Mouse (Mus musculus) thymus, postnatal 25 days (tissue): ENCODE data around the gene Tbl1xr1.

Source experiments
- DNase-seq: peaks from one replicate; pipeline ENCODE4 v3.0.0; 2022

Tbl1xr1 gene

GRCm38 (mm10) chr3:22090431-22091265, 14.2 kb downstream of the Tbl1xr1 start:
- DNase-seq, result no peak

GRCm38 (mm10) chr3:22091266-22091550, 14.8 kb downstream of the Tbl1xr1 start:
- DNase-seq, result no peak

- DNase-seq, result no peak
These were observed 15.2 kb downstream of the Tbl1xr1 start for GRCm38 (mm10) chr3:22091681-22092080.

- no peak for DNase-seq
These were observed 16.3 kb downstream of the Tbl1xr1 start for GRCm38 (mm10) chr3:22092784-22093183.

GRCm38 (mm10) chr3:22103986-22104515, 27.6 kb downstream of the Tbl1xr1 start:
- DNase-seq, result no peak

GRCm38 (mm10) chr3:22105471-22105870, 29.0 kb downstream of the Tbl1xr1 start:
- DNase-seq, result no peak

- DNase-seq, result no peak
These were observed 31.6 kb downstream of the Tbl1xr1 start for GRCm38 (mm10) chr3:22108013-22108412.

- DNase-seq, result no peak
These were observed 33.2 kb downstream of the Tbl1xr1 start for GRCm38 (mm10) chr3:22109651-22110050.

GRCm38 (mm10) chr3:22113773-22114172, 37.3 kb downstream of the Tbl1xr1 start:
- DNase-seq, result no peak

- peak; percentile 27 for DNase-seq
These were observed 38.8 kb downstream of the Tbl1xr1 start for GRCm38 (mm10) chr3:22115221-22115620.

- DNase-seq, result no peak
These were observed 39.2 kb downstream of the Tbl1xr1 start for GRCm38 (mm10) chr3:22115678-22116077.

GRCm38 (mm10) chr3:22116188-22116587, 39.7 kb downstream of the Tbl1xr1 start:
- DNase-seq, result no peak

GRCm38 (mm10) chr3:22121741-22122140, 45.3 kb downstream of the Tbl1xr1 start:
- peak; percentile 40 for DNase-seq

- DNase-seq, result no peak
These were observed 46.7 kb downstream of the Tbl1xr1 start for GRCm38 (mm10) chr3:22123145-22123544.

GRCm38 (mm10) chr3:22126251-22126826, 49.9 kb downstream of the Tbl1xr1 start:
- DNase-seq, result no peak

- DNase-seq, result no peak
These were observed 54.8 kb downstream of the Tbl1xr1 start for GRCm38 (mm10) chr3:22131277-22131676.

GRCm38 (mm10) chr3:22133626-22134025, 57.2 kb downstream of the Tbl1xr1 start:
- DNase-seq, result no peak

- peak; percentile 32 for DNase-seq
These were observed 61.5 kb downstream of the Tbl1xr1 start for GRCm38 (mm10) chr3:22137793-22138579.

GRCm38 (mm10) chr3:22138580-22139099, 62.2 kb downstream of the Tbl1xr1 start:
- DNase-seq, result no peak

- no peak for DNase-seq
These were observed 63.7 kb downstream of the Tbl1xr1 start for GRCm38 (mm10) chr3:22140111-22140658.

- no peak for DNase-seq
These were observed 65.7 kb downstream of the Tbl1xr1 start for GRCm38 (mm10) chr3:22141984-22142719.
